Mouse (Mus musculus) heart, postnatal 4 days (tissue): Measurements from ENCODE around the gene Csrnp2. TPM values are rescaled to one million over a fixed set of nuclear protein-coding genes. Genes with fewer than 3 reads are reported as not detected.

ENCODE experiments used
- DNase-seq: peaks from one replicate; pipeline ENCODE4 v3.0.0; 2021
- total RNA-seq, 2 experiments: library from RNA; stranded (reverse); gene quantifications; 2 replicates each; pipeline ENCODE4 v1.2.3; 2021

The Csrnp2 gene
- total RNA-seq, 2 experiments from 2014 or later = 5.9 to 6.5 TPM

- no peak for DNase-seq
Observed at GRCm38 (mm10) chr15:100473926-100474503, 21.3 kb downstream of the Csrnp2 start.

GRCm38 (mm10) chr15:100470037-100470436, 25.3 kb downstream of the Csrnp2 start:
- DNase-seq = no peak

GRCm38 (mm10) chr15:100469189-100469545, 26.1 kb downstream of the Csrnp2 start:
- DNase-seq = no peak

GRCm38 (mm10) chr15:100468295-100469188, 26.7 kb downstream of the Csrnp2 start, which contains the start of gene Letmd1:
Letmd1 (plus strand) TSS chr15:100469023.
- peak; percentile 90 for DNase-seq

GRCm38 (mm10) chr15:100467738-100468137, 27.6 kb downstream of the Csrnp2 start:
- no peak for DNase-seq

GRCm38 (mm10) chr15:100465432-100465831, 29.9 kb downstream of the Csrnp2 start:
- no peak for DNase-seq

- DNase-seq = peak; percentile 78
Observed at GRCm38 (mm10) chr15:100463712-100464111, 31.6 kb downstream of the Csrnp2 start.

GRCm38 (mm10) chr15:100462086-100462485, 33.2 kb downstream of the Csrnp2 start:
- no peak for DNase-seq

- DNase-seq = no peak
Observed at GRCm38 (mm10) chr15:100461646-100462045, 33.6 kb downstream of the Csrnp2 start.

GRCm38 (mm10) chr15:100460942-100461341, 34.3 kb downstream of the Csrnp2 start:
- DNase-seq = no peak

GRCm38 (mm10) chr15:100458055-100458454, 37.2 kb downstream of the Csrnp2 start:
- DNase-seq = peak; percentile 75

GRCm38 (mm10) chr15:100457340-100457739, 37.9 kb downstream of the Csrnp2 start:
- peak; percentile 84 for DNase-seq

- DNase-seq = no peak
Observed at GRCm38 (mm10) chr15:100456356-100456991, 38.8 kb downstream of the Csrnp2 start.

- DNase-seq = no peak
Observed at GRCm38 (mm10) chr15:100452486-100452885, 42.8 kb downstream of the Csrnp2 start.

- DNase-seq = peak; percentile 66
Observed at GRCm38 (mm10) chr15:100451245-100451644, 44.0 kb downstream of the Csrnp2 start.

GRCm38 (mm10) chr15:100449495-100449894, 45.8 kb downstream of the Csrnp2 start:
- DNase-seq = no peak

GRCm38 (mm10) chr15:100448572-100448971, 46.7 kb downstream of the Csrnp2 start:
- no peak for DNase-seq

- DNase-seq = no peak
Observed at GRCm38 (mm10) chr15:100446887-100447286, 48.4 kb downstream of the Csrnp2 start.

- peak; percentile 87 for DNase-seq
Observed at GRCm38 (mm10) chr15:100443126-100443922, 52.0 kb downstream of the Csrnp2 start.

- no peak for DNase-seq
Observed at GRCm38 (mm10) chr15:100436518-100436917, 58.8 kb downstream of the Csrnp2 start.

- DNase-seq = no peak
Observed at GRCm38 (mm10) chr15:100436112-100436511, 59.2 kb downstream of the Csrnp2 start.

GRCm38 (mm10) chr15:100433234-100433633, 62.1 kb downstream of the Csrnp2 start:
- no peak for DNase-seq
